Mouse (Mus musculus): ENCODE measurements around the gene Fkbp6.

Fkbp6 gene

DNA sequence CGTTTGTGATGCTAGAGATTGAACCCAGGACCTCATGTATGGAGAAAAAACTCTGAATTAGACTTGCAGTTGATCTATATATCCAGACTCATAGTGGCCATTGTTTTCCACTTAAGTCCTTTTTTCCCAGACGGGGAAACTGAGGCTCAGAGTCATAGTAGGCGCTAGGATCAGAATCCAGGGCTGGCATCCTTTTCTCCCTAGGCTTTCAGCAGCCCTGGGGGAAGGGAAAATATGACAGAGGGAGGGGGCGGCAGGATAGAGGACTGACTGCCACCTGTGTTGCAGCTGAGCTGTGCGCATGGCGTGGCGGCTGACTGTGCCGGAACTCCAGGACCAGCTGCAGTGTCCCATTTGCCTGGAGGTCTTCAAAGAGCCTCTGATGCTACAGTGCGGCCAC, 3.2 kb upstream of the Fkbp6 start, which contains the start of gene Trim50:
Gene Trim50 (plus strand): TSS at position 301 of the 400 bp plus-strand sequence.
- no peak for ATAC-seq (ENCODE audit: low TSS enrichment)

GRCm38 (mm10) chr5:135351606-135352005, 1.8 kb upstream of the Fkbp6 start:
- no peak for ATAC-seq (ENCODE audit: low TSS enrichment)

- no peak for ATAC-seq (ENCODE audit: low TSS enrichment)
These were observed 2.3 kb downstream of the Fkbp6 start for GRCm38 (mm10) chr5:135347511-135348011.

DNA sequence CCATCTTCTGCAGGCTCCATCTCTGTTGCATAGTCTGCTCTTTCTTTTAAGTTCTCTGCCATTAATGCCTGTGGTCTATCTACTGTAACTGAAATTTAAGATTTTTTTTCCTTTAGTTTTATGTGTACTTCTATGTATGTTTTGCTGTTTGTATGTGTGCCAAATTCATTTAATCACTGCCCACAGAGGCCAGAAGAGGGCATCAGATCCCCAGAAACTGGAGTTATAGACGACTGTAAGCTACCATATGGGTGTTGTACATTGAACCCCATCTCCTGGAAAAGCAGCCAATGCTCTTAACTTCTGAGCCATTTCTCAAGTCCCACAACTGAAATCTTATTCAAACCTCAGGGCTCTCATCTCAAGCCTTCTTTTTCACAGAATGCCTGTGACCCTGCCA, 3.4 kb downstream of the Fkbp6 start:
- ATAC-seq (ENCODE audit: low TSS enrichment): no peak

DNA sequence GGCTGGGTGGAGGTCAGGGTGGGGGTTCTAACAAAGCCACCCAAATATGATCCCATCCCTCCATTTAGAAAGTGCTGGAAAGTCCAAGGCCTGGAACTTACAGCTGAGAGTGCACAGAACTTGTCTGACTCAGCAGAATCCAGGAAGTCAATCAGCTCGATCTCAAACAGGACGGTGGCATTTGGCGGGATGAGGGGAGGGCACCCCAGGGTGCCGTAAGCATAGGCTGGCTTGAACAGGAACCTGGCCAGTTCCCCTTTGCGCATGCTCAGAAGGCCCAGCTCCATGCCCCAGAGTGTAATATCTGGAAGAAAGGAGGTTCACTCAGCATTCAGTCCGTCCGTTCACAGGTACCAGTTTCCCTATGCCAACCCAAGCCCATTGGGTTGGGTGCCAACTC, 3.9 kb downstream of the Fkbp6 start:
- ATAC-seq (ENCODE audit: low TSS enrichment): no peak

- ATAC-seq (ENCODE audit: low TSS enrichment): no peak
These were observed 12.3 kb downstream of the Fkbp6 start for GRCm38 (mm10) chr5:135337575-135337974.

DNA sequence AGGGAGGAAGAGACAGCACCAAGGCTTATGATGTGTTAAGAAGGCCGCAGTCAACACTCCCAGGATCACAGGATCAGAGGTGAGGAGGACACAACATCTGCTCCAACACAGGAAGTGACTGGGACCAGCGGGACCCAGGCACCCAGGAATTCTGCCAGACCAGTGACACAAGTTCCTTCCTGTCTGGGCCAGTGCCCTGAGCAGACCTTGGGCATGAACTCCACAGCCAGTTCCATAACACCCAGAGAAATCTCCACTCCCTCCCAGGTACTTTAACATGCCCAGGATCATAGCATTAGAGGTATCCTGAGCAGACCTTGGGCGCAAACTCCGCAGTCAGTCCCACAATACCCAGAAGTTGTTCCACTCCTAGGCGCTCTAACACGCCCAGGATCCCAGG, 18.7 kb downstream of the Fkbp6 start:
- ATAC-seq (ENCODE audit: low TSS enrichment): no peak

GRCm38 (mm10) chr5:135330201-135330600, 19.6 kb downstream of the Fkbp6 start:
- no peak for ATAC-seq (ENCODE audit: low TSS enrichment)

DNA sequence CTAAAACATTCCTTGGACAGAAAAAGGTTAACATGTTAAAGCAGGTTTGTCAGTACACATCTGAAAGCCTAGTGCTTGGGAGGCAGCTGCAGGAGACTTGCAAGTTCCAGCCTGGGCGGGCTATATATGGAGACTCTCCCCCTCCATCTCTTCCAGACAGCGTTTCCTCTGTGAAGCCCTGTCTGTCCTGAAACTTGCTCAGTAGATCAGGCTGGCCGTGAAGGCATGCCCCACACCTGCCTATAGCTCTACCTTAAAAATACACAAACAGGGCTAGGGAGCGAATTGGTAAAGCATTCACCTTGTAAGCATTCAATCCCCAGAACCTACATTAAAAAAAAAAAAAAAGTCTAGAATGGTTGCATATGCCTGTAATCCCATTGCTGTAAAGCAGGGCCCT, 20.4 kb downstream of the Fkbp6 start:
- no peak for ATAC-seq (ENCODE audit: low TSS enrichment)

GRCm38 (mm10) chr5:135326121-135326659, 23.7 kb downstream of the Fkbp6 start:
- ATAC-seq (ENCODE audit: low TSS enrichment): no peak

DNA sequence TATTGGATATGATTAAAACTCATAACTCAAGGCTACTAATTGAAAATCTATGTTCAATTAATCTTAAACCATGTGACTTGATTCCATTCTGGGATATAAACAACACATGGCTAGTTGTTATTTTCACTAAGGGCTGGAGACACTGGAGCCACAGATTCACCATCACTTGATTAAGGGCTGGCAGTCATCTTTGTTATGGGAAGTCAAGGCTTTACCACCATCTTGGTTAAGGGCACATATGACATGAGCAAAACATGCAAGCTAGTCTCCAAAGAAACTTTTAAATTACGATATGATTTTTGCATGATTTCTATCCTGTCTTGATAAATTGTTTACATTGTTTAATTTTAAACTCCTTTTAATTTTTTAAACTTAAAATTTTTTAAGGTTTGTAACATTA, 27.6 kb downstream of the Fkbp6 start:
- ATAC-seq (ENCODE audit: low TSS enrichment): no peak

- no peak for ATAC-seq (ENCODE audit: low TSS enrichment)
These were observed 30.0 kb downstream of the Fkbp6 start for GRCm38 (mm10) chr5:135319856-135320255.

GRCm38 (mm10) chr5:135316177-135316576, 33.7 kb downstream of the Fkbp6 start:
- ATAC-seq (ENCODE audit: low TSS enrichment): no peak

GRCm38 (mm10) chr5:135306321-135306965, 43.4 kb downstream of the Fkbp6 start:
- no peak for ATAC-seq (ENCODE audit: low TSS enrichment)

DNA sequence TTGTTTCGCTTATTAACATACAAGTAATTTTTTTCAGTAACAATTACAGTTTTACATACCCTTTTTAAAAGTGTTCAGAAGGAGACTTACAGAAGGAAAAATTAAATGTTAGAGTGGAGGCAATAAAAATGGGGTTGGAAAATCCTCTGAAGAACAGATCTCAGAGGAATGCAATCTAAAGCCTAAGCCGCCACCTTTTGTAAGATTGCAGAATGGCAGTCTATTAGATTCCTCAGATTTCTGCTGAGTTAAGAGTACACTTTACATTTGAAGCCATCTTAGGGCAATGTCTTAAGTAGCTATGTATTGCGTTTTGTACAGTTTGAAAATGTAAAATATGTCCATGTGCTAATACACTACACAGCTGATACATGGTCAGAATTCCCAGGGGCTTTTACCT, 47.4 kb downstream of the Fkbp6 start:
- no peak for ATAC-seq (ENCODE audit: low TSS enrichment)

GRCm38 (mm10) chr5:135301916-135302315, 47.9 kb downstream of the Fkbp6 start:
- no peak for ATAC-seq (ENCODE audit: low TSS enrichment)

GRCm38 (mm10) chr5:135292001-135292400, 57.8 kb downstream of the Fkbp6 start:
- no peak for ATAC-seq (ENCODE audit: low TSS enrichment)

- no peak for ATAC-seq (ENCODE audit: low TSS enrichment)
These were observed 58.7 kb downstream of the Fkbp6 start for GRCm38 (mm10) chr5:135291193-135291592.

DNA sequence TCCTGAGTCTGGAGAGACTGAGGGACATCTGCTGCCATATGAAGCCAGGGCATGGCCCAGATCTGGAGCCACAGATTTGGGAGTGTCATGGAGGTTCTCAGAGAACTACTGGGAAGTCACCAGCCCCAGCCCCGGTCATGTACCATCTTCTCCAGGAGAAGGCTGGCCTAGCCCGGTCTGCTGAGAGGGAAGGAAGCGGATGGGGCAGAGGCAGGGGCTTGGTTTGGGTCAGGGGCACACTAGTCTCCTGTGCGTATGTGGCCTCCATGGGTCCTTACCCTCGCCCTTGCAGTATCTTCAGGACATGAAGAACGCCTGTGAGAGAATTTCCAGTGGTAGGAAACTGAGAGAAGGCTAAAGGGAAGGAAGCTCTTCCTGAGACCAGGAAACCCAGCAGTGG, 59.1 kb downstream of the Fkbp6 start:
- ATAC-seq (ENCODE audit: low TSS enrichment): no peak

GRCm38 (mm10) chr5:135286926-135287325, 62.9 kb downstream of the Fkbp6 start:
- no peak for ATAC-seq (ENCODE audit: low TSS enrichment)

- peak; percentile 69; the same call in 1 of the 2 replicates for ATAC-seq (ENCODE audit: low TSS enrichment)
These were observed 63.7 kb downstream of the Fkbp6 start for GRCm38 (mm10) chr5:135286185-135286584.

DNA sequence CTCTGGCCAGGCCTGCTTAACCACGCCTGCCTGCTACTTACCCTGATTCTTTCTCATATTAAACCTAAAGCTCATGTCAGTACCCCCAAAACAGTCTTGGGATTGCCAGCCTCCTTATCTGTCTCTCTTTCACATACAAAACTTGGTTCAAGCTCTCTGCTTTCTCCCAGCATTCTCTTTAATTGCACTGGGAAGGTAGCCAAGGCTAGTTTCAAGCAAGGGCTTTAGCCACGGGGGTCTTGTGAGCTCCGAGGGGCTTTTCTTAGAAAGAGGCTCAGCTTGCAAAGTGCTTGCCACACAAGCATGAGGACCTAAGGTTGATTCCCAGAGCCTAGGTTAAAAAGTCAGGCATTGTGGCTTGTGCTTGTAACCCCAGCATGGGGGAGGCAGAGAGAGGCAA, 64.6 kb downstream of the Fkbp6 start:
- no peak for ATAC-seq (ENCODE audit: low TSS enrichment)

DNA sequence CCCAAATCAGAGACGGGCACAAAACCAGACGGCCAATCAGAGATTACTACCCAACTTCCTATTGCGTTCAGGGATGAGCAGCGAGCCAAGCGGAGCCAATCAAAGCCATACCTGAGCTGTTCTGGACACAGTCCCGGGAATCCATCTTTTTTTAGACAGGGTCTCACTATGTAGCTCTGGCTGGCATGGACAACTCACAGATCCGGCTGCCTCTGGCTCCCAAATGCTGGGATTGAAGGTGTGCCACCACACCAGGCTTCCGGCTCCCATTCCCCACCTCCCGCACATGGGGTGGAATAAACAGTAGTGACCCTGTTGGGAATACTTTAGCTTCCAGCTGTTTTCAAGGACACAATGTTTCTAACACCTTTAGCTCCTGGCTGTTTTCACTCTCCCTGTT, 69.6 kb downstream of the Fkbp6 start:
- ATAC-seq (ENCODE audit: low TSS enrichment): no peak

DNA sequence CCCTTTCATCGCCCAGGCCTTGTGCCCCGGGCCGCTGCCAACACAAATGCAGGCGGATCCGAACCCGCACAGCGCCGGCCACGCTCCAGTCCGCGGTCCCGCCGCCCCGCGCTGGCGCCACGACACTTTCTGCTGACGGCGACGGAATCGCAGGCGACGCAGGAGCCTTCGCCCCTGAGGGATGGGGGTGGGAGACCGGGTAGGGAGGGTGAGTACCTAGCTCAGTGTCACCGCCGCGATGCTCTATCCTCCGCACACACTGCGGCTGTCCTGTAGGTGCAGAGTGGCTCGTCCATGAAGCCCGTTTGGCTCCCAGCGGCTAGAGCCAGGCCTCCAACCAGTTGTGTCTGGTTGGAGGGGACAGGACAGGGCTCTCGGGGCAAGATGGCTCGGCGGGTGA, 73.2 kb downstream of the Fkbp6 start:
- no peak for ATAC-seq (ENCODE audit: low TSS enrichment)

Measured in frontal cortex, adult (tissue).